Mouse (Mus musculus) C2C12 (cell line): Measurements from ENCODE around the gene Vipr1.

Source experiments
- CEBPB ChIP-seq: IDR thresholded peaks from one replicate; pipeline ENCODE4 v1.6.1; 2011; ENCODE audit warnings: low read depth, mild to moderate bottlenecking, control low read depth, moderate library complexity
- CTCF ChIP-seq: IDR thresholded peaks from one replicate; pipeline ENCODE4 v1.5.1; 2011; ENCODE audit not compliant: control insufficient read depth, insufficient read depth, insufficient read length
- FOSL1 ChIP-seq: IDR thresholded peaks from one replicate; pipeline ENCODE4 v1.8.0; 2011; ENCODE audit warnings: mild to moderate bottlenecking, low read length; ENCODE audit not compliant: poor library complexity, insufficient read depth, severe bottlenecking
- MAX ChIP-seq: IDR thresholded peaks from one replicate; pipeline ENCODE4 v1.6.1; 2011; ENCODE audit warnings: mild to moderate bottlenecking, control low read depth
- MYOD1 ChIP-seq: IDR thresholded peaks from one replicate; pipeline ENCODE4 v1.6.1; 2011; ENCODE audit warnings: low read depth; ENCODE audit not compliant: control insufficient read depth, insufficient read length
- MYOG ChIP-seq: IDR thresholded peaks from one replicate; pipeline ENCODE4 v1.6.1; 2011; ENCODE audit not compliant: control insufficient read depth, insufficient read length; ENCODE audit errors: extremely low read depth
- USF1 ChIP-seq: IDR thresholded peaks from one replicate; pipeline ENCODE4 v1.6.1; 2011; ENCODE audit warnings: low read depth, mild to moderate bottlenecking, control low read depth, moderate library complexity

GRCm38 (mm10) chr9:121633306-121633705, 9.2 kb upstream of the Vipr1 start:
- TF ChIP-seq CTCF: no peak
- no peak for TF ChIP-seq USF1
- no peak for TF ChIP-seq MYOG
- no peak for TF ChIP-seq MYOD1
- no peak for TF ChIP-seq FOSL1
- TF ChIP-seq MAX: no peak
- TF ChIP-seq CEBPB: no peak
